Mouse (Mus musculus) central nervous system, embryonic 18 days (tissue): ENCODE results near the gene Gm9. TPM values are rescaled to one million over a fixed set of nuclear protein-coding genes. Genes with fewer than 3 reads are reported as not detected.

Experiments used
- polyA plus RNA-seq: library from polyadenylated mRNA; depleted of rRNA; stranded (reverse); fragments of >200 nt; gene quantifications from 2 replicates; pipeline ENCODE4 v1.2.3, GENCODE M21; 2012; rRNA removed

The Gm9 gene
- polyA plus RNA-seq, result not detected in 2 replicates

GRCm38 (mm10) chrX:37210941-37211340, at the start of gene Gm9:
Gm9 (minus strand) TSS chrX:37211041.

GRCm38 (mm10) chrX:37249619-37250018, 38.8 kb upstream of the Gm9 start, which contains the start of gene Rhox3a:
Rhox3a (plus strand) TSS chrX:37249919.

GRCm38 (mm10) chrX:37244676-37245075, 33.8 kb upstream of the Gm9 start, which contains the start of gene Rhox2a:
Rhox2a (plus strand) TSS chrX:37244976.

GRCm38 (mm10) chrX:37222158-37222557, 11.3 kb upstream of the Gm9 start, which contains the start of gene Rhox1:
Rhox1 (minus strand) TSS chrX:37222258.

GRCm38 (mm10) chrX:37191105-37191743, 19.6 kb downstream of the Gm9 start, which contains the start of the genes Ndufa1 and Rnf113a1:
Ndufa1 (minus strand) TSS chrX:37191163.
Rnf113a1 (plus strand) TSS chrX:37191245.

GRCm38 (mm10) chrX:37168742-37169141, 42.1 kb downstream of the Gm9 start, which contains the start of gene Akap14:
Akap14 (minus strand) TSS chrX:37168842.

Other genes with a start within 250 kb of the Gm9 start
- 68.3 and 72.1 TPM in 2 replicates for gene Sept6, start 219.2 kb downstream of the Gm9 start, polyA plus RNA-seq
- not detected in 2 replicates for gene Sowahd, start 162.2 kb downstream of the Gm9 start, polyA plus RNA-seq
- gene Rpl39, start 125.6 kb downstream of the Gm9 start, polyA plus RNA-seq, result 667 and 729 TPM in 2 replicates
- 41.3 and 44.8 TPM in 2 replicates for gene Upf3b, start 100.7 kb downstream of the Gm9 start, polyA plus RNA-seq
- 8.5 and 8.7 TPM in 2 replicates for gene Nkap, start 84.2 kb downstream of the Gm9 start, polyA plus RNA-seq
- gene Akap14, start 42.2 kb downstream of the Gm9 start, polyA plus RNA-seq, result 0.28 and 0.31 TPM in 2 replicates
- gene Ndufa1, start 19.9 kb downstream of the Gm9 start, polyA plus RNA-seq, result 460 and 484 TPM in 2 replicates
- 10.3 and 10.7 TPM in 2 replicates for gene Rnf113a1, start 19.8 kb downstream of the Gm9 start, polyA plus RNA-seq
- not detected in 2 replicates for gene Rhox1, start 11.2 kb upstream of the Gm9 start, polyA plus RNA-seq
- gene Rhox2a, start 33.9 kb upstream of the Gm9 start, polyA plus RNA-seq, result not detected in 2 replicates
- gene Rhox3a, start 38.9 kb upstream of the Gm9 start, polyA plus RNA-seq, result not detected in 2 replicates
- gene Rhox4a, start 54.3 kb upstream of the Gm9 start, polyA plus RNA-seq, result not detected in 2 replicates
- gene Rhox3a2, start 169.0 kb upstream of the Gm9 start, polyA plus RNA-seq, result not detected in 2 replicates
- not detected in 2 replicates for gene Rhox4a2, start 179.8 kb upstream of the Gm9 start, polyA plus RNA-seq
- gene Rhox2b, start 201.0 kb upstream of the Gm9 start, polyA plus RNA-seq, result not detected in 2 replicates
- not detected in 2 replicates for gene Rhox4b, start 221.5 kb upstream of the Gm9 start, polyA plus RNA-seq
- gene Rhox2c, start 242.6 kb upstream of the Gm9 start, polyA plus RNA-seq, result not detected in 2 replicates
- gene Rhox3c, start 247.5 kb upstream of the Gm9 start, polyA plus RNA-seq, result not detected in 2 replicates